Mouse (Mus musculus) mammary gland, adult 2 months (tissue): ENCODE measurements around the gene Neurog2. TPM values are rescaled to one million over a fixed set of nuclear protein-coding genes. Genes with fewer than 3 reads are reported as not detected.

Experiments used
- polyA plus RNA-seq: library from polyadenylated mRNA; depleted of rRNA; stranded (reverse); fragments of >200 nt; gene quantifications from 2 replicates; pipeline ENCODE4 v1.2.3, GENCODE M21; 2012; ENCODE audit warnings: low replicate concordance; rRNA removed

The Neurog2 gene
- polyA plus RNA-seq = not detected in 2 replicates

GRCm38 (mm10) chr3:127633080-127634032, at the start of gene Neurog2:
Gene Neurog2 (plus strand): TSS chr3:127633135.

Other genes starting within 250 kb of the Neurog2 start
- 4.8 and 11.7 TPM in 2 replicates for gene Ank2, start 133.8 kb upstream of the Neurog2 start, polyA plus RNA-seq
- gene Larp7, start 79.8 kb upstream of the Neurog2 start, polyA plus RNA-seq = 0.54 and 1.0 TPM in 2 replicates
- gene Zgrf1, start 79.6 kb upstream of the Neurog2 start, polyA plus RNA-seq = 0.49 and 0.79 TPM in 2 replicates
- 1.6 and 4.3 TPM in 2 replicates for gene Alpk1, start 147.4 kb downstream of the Neurog2 start, polyA plus RNA-seq
- 5.5 and 7.5 TPM in 2 replicates for gene Tifa, start 156.7 kb downstream of the Neurog2 start, polyA plus RNA-seq
- gene Ap1ar, start 204.4 kb downstream of the Neurog2 start, polyA plus RNA-seq = 13.2 and 13.6 TPM in 2 replicates